Mouse (Mus musculus) adrenal gland, adult 10 weeks (tissue): ENCODE measurements around the gene Irf6. TPM values are rescaled to one million over a fixed set of nuclear protein-coding genes. Genes with fewer than 3 reads are reported as not detected.

Source experiments
- polyA plus RNA-seq: library from polyadenylated mRNA; stranded (reverse); fragments of 350-450 nt; fragmentation: Illumina TruSeq; extraction: RNeasy Lipid Tissue Mini Kit (QIAGEN cat#74804); gene quantifications from one replicate; pipeline ENCODE4 v1.2.3, GENCODE M21; 2014; ENCODE audit warnings: low read depth, low replicate concordance

Irf6 gene
- 0.47 TPM for polyA plus RNA-seq

DNA sequence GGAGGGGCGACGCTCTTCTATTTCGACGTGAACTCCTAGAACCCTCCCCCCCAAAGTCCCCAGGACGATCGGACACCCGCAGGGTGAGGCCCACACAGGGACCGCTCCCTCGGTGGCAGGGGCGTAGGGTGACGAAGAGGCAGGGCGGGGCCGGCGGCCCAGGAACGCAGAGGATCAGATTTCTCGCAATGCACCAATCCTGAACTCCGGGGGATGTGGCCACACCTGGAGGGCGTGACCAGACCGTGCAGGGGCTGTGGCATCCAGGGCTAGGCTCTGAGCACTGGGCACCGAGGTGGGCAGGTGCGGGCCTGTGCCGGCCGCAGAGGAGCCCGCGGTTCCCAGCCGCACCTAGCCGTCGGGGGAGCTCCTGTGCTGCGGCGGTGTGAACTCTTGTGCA, at the start of gene Irf6:
Gene Irf6 (plus strand): TSS at position 240 of the 400 bp plus-strand sequence.

DNA sequence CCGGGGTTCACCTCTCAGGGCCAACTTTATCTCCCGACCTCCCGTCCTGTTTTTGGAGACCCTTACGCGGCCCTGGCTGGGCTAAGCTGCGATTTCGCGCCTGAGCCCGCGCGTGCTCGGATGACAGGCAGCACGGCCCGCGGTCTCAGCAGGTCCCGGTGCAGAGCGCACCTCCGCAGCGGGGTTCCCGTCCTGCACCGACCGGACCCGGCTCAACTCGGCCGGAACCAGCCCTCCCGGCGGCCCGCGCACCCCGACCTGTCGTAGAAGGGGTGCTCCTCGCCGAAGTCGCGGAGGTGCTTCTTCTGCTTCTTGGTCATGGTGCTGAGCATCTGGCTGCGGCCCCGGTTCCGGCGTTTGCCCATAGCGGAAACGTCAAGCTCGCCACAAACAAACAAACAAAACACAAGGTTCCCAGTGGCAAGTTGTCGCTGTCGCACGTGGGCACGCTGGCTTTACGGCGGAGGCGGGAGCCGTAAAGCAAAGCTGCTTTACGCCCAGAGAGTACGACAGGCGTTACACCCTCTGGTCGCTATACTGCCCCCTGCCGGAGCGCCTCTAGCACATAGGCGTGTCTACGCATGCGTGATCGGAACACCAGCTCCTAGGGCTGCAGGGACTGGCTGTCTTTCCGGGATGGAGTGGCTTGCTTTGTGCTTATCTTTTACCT, 23.0 kb upstream of the Irf6 start, which contains the start of gene Diexf:
Gene Diexf (minus strand): TSS at position 487 of the 670 bp plus-strand sequence.

DNA sequence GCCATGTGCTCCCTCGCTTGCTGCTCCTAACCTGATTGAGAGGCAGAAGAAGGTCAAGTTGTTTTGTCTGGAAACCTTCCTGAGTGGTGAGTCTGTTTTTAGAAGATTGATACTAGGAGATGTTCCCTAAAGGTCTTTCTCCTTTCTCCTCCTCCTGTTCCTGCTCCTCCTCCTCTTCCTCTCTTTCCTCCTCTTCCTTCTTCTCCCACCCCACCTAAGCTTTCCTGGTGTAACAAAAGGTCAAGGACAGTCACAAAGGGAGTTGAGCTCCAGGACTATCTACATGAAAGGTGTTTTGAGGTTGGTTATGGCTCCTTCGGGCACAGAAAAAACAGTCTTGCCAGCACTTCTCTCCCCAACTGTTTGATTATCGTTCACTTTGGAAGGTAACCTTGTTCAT, 14.8 kb downstream of the Irf6 start, which contains the start of gene A130010J15Rik:
Gene A130010J15Rik (plus strand): TSS at position 301 of the 400 bp plus-strand sequence.

DNA sequence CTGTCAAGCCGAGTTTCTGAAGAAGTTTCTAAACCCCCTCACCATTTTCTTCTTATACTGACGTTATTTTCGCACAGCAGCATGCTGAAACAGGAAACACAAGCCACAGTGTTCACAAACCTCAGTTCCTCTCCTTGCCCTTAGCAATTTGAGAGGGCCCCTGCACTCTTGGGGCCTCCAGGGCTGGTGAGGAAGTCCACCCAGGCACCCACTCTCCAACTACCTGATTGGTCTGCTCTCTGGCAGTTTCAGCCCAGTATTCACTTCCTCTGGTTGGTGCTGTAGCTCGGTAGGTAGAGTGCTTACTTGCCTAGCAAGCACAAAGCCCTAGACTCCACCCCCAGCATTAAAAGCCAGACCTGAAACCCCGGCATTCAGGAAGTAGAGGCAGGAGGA, 48.5 kb downstream of the Irf6 start, which contains the start of gene Traf3ip3:
Gene Traf3ip3 (minus strand): TSS at position 321 of the 396 bp plus-strand sequence.

DNA sequence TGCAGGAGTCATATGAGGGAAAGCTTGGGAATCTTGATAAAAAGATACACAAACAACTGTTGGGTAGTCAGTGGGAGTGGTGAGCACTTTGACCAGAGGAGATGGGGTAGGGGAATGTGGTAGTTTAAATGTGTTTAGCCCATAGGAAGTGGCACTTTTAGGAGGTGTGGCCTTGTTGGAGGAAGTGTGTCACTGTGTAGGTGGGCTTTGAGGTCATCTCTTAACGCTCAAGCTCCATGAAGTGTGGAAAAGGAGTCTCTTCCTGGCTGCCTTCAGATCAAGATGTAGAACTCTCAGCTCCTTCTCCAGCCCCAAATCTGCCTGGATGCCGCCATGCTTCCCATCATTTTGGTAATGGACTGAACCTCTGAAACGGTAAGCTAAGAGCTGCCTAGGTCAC, 54.6 kb downstream of the Irf6 start, which contains the start of gene Lamb3:
Gene Lamb3 (plus strand): TSS at position 197 of the 400 bp plus-strand sequence.

Other genes with a start within 250 kb of the Irf6 start
- 38.0 TPM for gene Syt14, start 117.3 kb upstream of the Irf6 start, polyA plus RNA-seq
- 17.7 TPM for gene Diexf, start 22.8 kb upstream of the Irf6 start, polyA plus RNA-seq
- 6.5 TPM for gene A130010J15Rik, start 14.9 kb downstream of the Irf6 start, polyA plus RNA-seq
- gene Traf3ip3, start 48.6 kb downstream of the Irf6 start, polyA plus RNA-seq: 2.2 TPM
- not detected for gene Lamb3, start 54.6 kb downstream of the Irf6 start, polyA plus RNA-seq
- 106 TPM for gene Hsd11b1, start 111.0 kb downstream of the Irf6 start, polyA plus RNA-seq
- 0.76 TPM for gene G0s2, start 120.1 kb downstream of the Irf6 start, polyA plus RNA-seq
- gene Camk1g, start 217.2 kb downstream of the Irf6 start, polyA plus RNA-seq: not detected